12 mouse cellular contexts compared by ENCODE assay signal in the genomic region with DNA sequence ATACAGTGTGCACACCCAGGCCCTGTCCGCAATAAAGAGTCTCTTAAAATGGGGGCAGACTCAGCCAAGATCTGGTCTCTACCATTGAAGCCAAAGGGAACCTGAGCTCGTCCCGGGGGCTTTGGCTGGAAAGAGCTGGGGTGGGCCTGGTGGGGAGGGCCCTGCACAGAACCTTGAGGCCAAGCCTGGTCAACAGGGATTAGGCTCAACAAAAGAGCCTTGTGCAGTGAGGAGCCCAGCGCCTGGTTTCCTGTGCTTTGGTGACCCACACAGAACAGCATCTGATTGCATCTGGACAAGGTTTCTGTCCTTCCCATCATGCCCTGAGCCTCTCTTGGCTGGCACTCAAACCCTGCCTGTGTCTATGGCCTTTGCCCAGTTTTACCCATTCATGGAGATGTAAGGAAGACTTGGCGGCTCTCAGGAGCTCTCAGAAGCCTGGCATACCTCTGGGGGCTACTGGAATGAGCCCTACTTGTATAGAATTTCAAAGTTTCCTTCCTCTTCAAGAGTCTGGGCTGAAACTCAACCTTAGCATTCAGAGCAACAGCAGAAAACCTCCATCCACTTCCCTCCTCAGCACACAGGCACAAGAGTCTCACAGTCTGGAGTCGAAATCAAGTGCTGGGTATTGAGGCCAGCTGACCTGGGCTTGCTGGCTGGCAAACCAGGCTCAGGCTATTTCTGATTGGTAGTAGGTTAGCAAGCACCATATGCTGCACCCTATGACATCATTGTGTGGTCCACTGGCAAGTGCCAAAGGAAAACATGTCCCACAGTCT. TPM values are rescaled to one million over a fixed set of nuclear protein-coding genes. Genes with fewer than 3 reads are reported as not detected.
DNase-seq lines count a peak whose midpoint lies in the region; ATAC-seq and TF ChIP-seq lines count a peak whose summit lies in the region.
"Had no signal": no experiment of that assay in that cellular context is flagged by ENCODE, and none has a peak within 500 bp of the region (broad histone marks: within the 10 kb centered on the region; RNA-seq: fewer than 3 reads in every experiment).

No protein-coding gene starts in this region.

- H3K27me3 ChIP-seq in hindbrain, embryonic 14.5 days (ENCODE audit: control insufficient read depth, insufficient read depth, low read length), result no peaks in the 10 kb centered on the region
- no peaks in the 10 kb centered on the region for H3K27me3 ChIP-seq in hindbrain, embryonic 11.5 days (ENCODE audit: control insufficient read depth, insufficient read depth, low read length)
- no peaks in the 10 kb centered on the region for H3K27me3 ChIP-seq in cerebellum, adult 2 months (ENCODE audit: control insufficient read depth, insufficient read depth, low read length)
- H3K27me3 ChIP-seq in forebrain, postnatal 0 days (ENCODE audit: insufficient read depth, low read length), result no peaks in the 10 kb centered on the region
- H3K27me3 ChIP-seq: lung, embryonic 15.5 days had no signal

- H3K4me3 ChIP-seq in hindbrain, embryonic 14.5 days (replicated peaks; ENCODE audit: low read length), result no peak overlapping the region
- no peak overlapping the region for H3K4me3 ChIP-seq in hindbrain, embryonic 11.5 days (ENCODE audit: low read depth, low read length)
- no peak overlapping the region for H3K4me3 ChIP-seq in cerebellum, adult 2 months (replicated peaks; ENCODE audit: insufficient read depth, low read depth, low read length)
- no peak overlapping the region for H3K4me3 ChIP-seq in forebrain, postnatal 0 days (ENCODE audit: low read depth, low read length)
- H3K4me3 ChIP-seq: kidney, embryonic 15.5 days; lung, embryonic 15.5 days had no signal

- no peak; the same call in 1 of the 2 replicates for ATAC-seq in hindbrain, embryonic 14.5 days (ENCODE audit: low FRiP score)
- ATAC-seq in hindbrain, embryonic 11.5 days (ENCODE audit: low FRiP score), result no peak
- ATAC-seq in forebrain, postnatal 0 days, result peak; percentile 58

- H3K9ac ChIP-seq in hindbrain, embryonic 14.5 days, result no peak overlapping the region
- no peak overlapping the region for H3K9ac ChIP-seq in hindbrain, embryonic 11.5 days (ENCODE audit: low read depth, low read length)
- H3K9ac ChIP-seq in forebrain, postnatal 0 days, result no peak overlapping the region
- H3K9ac ChIP-seq: kidney, embryonic 15.5 days; lung, embryonic 15.5 days had no signal

- TF ChIP-seq CTCF in cerebellum, adult 2 months (IDR thresholded peaks at IDR 0.05; ENCODE audit: borderline replicate concordance, insufficient read depth, low read depth, low read length), result no peak
- TF ChIP-seq CTCF in forebrain, postnatal 0 days (IDR thresholded peaks at IDR 0.05; ENCODE audit: low read depth), result no peak

- no peak overlapping the region for H3K4me2 ChIP-seq in hindbrain, embryonic 14.5 days (replicated peaks)
- no peak overlapping the region for H3K4me2 ChIP-seq in hindbrain, embryonic 11.5 days (replicated peaks; ENCODE audit: low read depth, low read length)
- no peak overlapping the region for H3K4me2 ChIP-seq in forebrain, postnatal 0 days (ENCODE audit: low read depth)
- H3K4me2 ChIP-seq: kidney, embryonic 15.5 days; lung, embryonic 15.5 days had no signal

- H3K36me3 ChIP-seq in hindbrain, embryonic 14.5 days (replicated peaks; ENCODE audit: control insufficient read depth, insufficient read depth), result no peaks in the 10 kb centered on the region
- no peaks in the 10 kb centered on the region for H3K36me3 ChIP-seq in hindbrain, embryonic 11.5 days (ENCODE audit: control insufficient read depth, insufficient read depth, low read length)
- no peaks in the 10 kb centered on the region for H3K36me3 ChIP-seq in forebrain, postnatal 0 days (ENCODE audit: insufficient read depth)
- H3K36me3 ChIP-seq: kidney, embryonic 15.5 days; lung, embryonic 15.5 days had no signal

- DNase-seq in hindbrain, embryonic 14.5 days (ENCODE audit: low spot score), result no peak
- no peak for DNase-seq in hindbrain, embryonic 11.5 days (ENCODE audit: low spot score)
- DNase-seq in adipocyte (ENCODE audit: low spot score), result peak; percentile 26
- DNase-seq in cerebellum, adult 2 months, result peak; percentile 76 to 93
- DNase-seq in forebrain, postnatal 0 days, result peak; percentile 49
- DNase-seq in urinary bladder, postnatal 25 days (ENCODE audit: low spot score), result no peak
- no peak for DNase-seq in right cerebral cortex, adult 18-20 months
- no peak for DNase-seq in heart, postnatal 4 days
- DNase-seq: embryo, embryonic 11 days had no signal

- 81% methylated on average over 6 of the region's 6 CpGs for WGBS in hindbrain, embryonic 14.5 days
- WGBS in hindbrain, embryonic 11.5 days, result 76% methylated on average over 6 of the region's 6 CpGs
- WGBS in cerebellum, adult 2 months, result 23% methylated on average over 6 of the region's 6 CpGs
- WGBS in forebrain, postnatal 0 days, result 42% methylated on average over 6 of the region's 6 CpGs

- no peaks in the 10 kb centered on the region for H3K4me1 ChIP-seq in hindbrain, embryonic 14.5 days (replicated peaks; ENCODE audit: control insufficient read depth, insufficient read depth, low read length)
- no peaks in the 10 kb centered on the region for H3K4me1 ChIP-seq in hindbrain, embryonic 11.5 days (replicated peaks; ENCODE audit: control insufficient read depth, insufficient read depth, low read length)
- H3K4me1 ChIP-seq in cerebellum, adult 2 months (ENCODE audit: control insufficient read depth, insufficient read depth, low read length), result peaks cover 23% of the 10 kb centered on the region
- H3K4me1 ChIP-seq in forebrain, postnatal 0 days (ENCODE audit: insufficient read depth), result peaks cover 15% of the 10 kb centered on the region
- H3K4me1 ChIP-seq: kidney, embryonic 15.5 days; lung, embryonic 15.5 days had no signal

- TF ChIP-seq POLR2A in cerebellum, adult 2 months (IDR thresholded peaks at IDR 0.05; ENCODE audit: borderline replicate concordance, insufficient read depth, low read length), result peak; percentile 78; the same call in 1 of the 2 replicates

- H3K27ac ChIP-seq in hindbrain, embryonic 14.5 days, result peak overlapping the region; percentile 29; the same call in 1 of the 2 replicates
- H3K27ac ChIP-seq in hindbrain, embryonic 11.5 days (ENCODE audit: low read depth, low read length), result no peak overlapping the region
- H3K27ac ChIP-seq in cerebellum, adult 2 months (ENCODE audit: insufficient read depth, low read length), result peak overlapping the region; percentile 88
- 0 out of 2 replicates have a peak overlapping the region, but pooled peaks have one; percentile 29 for H3K27ac ChIP-seq in forebrain, postnatal 0 days (ENCODE audit: low read depth, low read length)
- H3K27ac ChIP-seq: kidney, embryonic 15.5 days; lung, embryonic 15.5 days had no signal

- no peaks in the 10 kb centered on the region for H3K9me3 ChIP-seq in hindbrain, embryonic 14.5 days (ENCODE audit: control insufficient read depth, low read length)
- no peaks in the 10 kb centered on the region for H3K9me3 ChIP-seq in hindbrain, embryonic 11.5 days (ENCODE audit: control insufficient read depth, low read length)
- H3K9me3 ChIP-seq in forebrain, postnatal 0 days (ENCODE audit: low read length), result no peaks in the 10 kb centered on the region
- H3K9me3 ChIP-seq: kidney, embryonic 15.5 days; lung, embryonic 15.5 days had no signal

RNA-seq across cellular contexts. Expression of a gene that starts 57.6 kb away (rescaled TPM):
- polyA plus RNA-seq in hindbrain, embryonic 14.5 days (2014; fragmentation: Nextera tagmentation; extraction: Ambion mirVana), result 1.6 and 2.1 TPM in 2 replicates
- 2.2 and 3.6 TPM in 2 replicates for polyA plus RNA-seq in hindbrain, embryonic 11.5 days (2014; fragmentation: Nextera tagmentation; extraction: Ambion mirVana)
- 1.4 and 1.6 TPM in 2 replicates for polyA plus RNA-seq in cerebellum, adult 2 months (2012; rRNA removed)
- 2.1 and 3.1 TPM in 2 replicates for total RNA-seq in forebrain, postnatal 0 days (2014; rRNA removed)
- polyA plus RNA-seq in forebrain, postnatal 0 days (2015; fragmentation: Nextera tagmentation; extraction: Ambion mirVana), result 1.7 and 2.2 TPM in 2 replicates
- under 1 TPM; 0.34 to 0.48 TPM for total RNA-seq in heart, postnatal 4 days (2021)
- total RNA-seq: monocyte, adult 5-6 weeks had no signal

Comparison
In these comparisons a context has a peak if more than half of its experiments do, and no peak if none do; other contexts are left out.
1. DNase-seq: peak in adipocyte (single experiment), cerebellum, adult 2 months (2 of 2) and forebrain, postnatal 0 days (single experiment); none in hindbrain, embryonic 14.5 days (single experiment), hindbrain, embryonic 11.5 days (single experiment), urinary bladder, postnatal 25 days (single experiment), right cerebral cortex, adult 18-20 months (single experiment) and heart, postnatal 4 days (single experiment).